Mouse (Mus musculus) lung, postnatal 0 days (tissue): ENCODE measurements around the gene Ntn1.

ENCODE experiments used
- CTCF ChIP-seq: IDR thresholded peaks from 2 replicates; pipeline ENCODE4 v1.5.1; 2016; ENCODE audit warnings: antibody characterized with exemption, mild to moderate bottlenecking
- EP300 ChIP-seq: IDR thresholded peaks from 2 replicates; pipeline ENCODE4 v1.6.1; 2016; ENCODE audit warnings: antibody characterized with exemption, mild to moderate bottlenecking, control low read depth

DNA sequence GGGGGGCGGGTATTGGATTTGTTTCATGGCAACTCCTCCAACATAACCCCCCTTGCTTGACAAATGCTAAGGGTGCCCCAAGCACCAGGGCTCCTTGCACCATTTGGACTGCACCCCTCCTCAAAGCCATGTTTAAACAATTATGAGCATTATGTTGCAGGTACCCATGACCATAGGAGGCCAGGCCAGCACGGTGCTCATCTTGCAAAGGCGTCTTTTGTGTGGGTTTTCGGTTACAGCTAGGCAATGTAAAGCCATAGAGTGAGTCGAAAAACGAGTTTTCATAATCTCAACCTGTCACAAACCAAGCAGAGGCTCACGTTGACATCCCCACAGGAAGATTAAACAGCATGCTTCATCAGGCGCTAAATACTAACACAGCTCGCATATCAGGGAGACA lies 19.3 kb downstream of the Ntn1 start:
- TF ChIP-seq CTCF = no peak
- no peak for TF ChIP-seq EP300
